Mouse (Mus musculus): Measurements from ENCODE around the gene Stox2.

The Stox2 gene

DNA sequence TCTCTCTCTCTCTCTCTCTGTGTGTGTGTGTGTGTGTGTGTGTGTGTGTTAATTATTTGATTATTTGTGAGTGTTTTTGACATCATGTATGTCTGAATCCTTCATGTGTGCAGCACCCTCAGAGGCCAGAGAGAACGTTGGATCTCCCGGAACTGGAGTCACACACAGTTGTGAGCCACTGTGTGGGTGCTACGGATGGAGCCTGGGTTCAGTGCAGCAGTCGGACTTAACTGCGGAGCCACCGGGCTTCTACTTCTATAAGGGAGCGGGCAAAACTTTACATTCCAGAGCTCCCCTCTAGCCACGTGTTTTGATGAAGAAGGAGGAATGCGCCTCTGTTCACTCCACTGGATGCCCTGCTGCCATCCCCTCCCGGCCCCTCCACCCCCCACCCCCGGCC lies 311.4 kb downstream of the Stox2 start:
- Histone ChIP-seq H3K27me3 (ENCODE audit: control insufficient read depth, insufficient read depth, low read length, poor library complexity, severe bottlenecking) (no peaks in the 10 kb centered on the region), H3K36me3 (ENCODE audit: control insufficient read depth, insufficient read depth, low read length, poor library complexity, severe bottlenecking) (no peaks in the 10 kb centered on the region)
- DNase-seq (ENCODE audit: low read depth, low spot score) = no peak

DNA sequence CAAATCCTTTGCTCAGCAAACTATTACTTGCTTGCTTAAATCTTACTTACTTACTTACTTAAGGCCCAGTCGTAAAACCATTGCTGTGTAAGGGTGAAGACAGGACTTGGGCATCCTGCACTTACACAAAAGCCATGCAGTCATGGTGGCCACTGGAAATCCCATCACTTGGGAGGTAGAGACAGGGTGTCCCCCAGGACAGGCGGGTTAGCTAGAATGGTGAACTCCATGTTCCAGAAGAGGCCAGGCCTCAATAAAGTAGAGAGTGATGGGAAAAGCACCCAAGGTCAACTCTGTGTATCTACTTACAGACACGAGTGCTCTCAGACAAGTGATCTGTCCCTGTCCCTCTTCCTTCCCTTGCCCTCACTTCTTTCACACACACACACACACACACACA lies 312.8 kb downstream of the Stox2 start:
- Histone ChIP-seq H3K36me3 (ENCODE audit: control insufficient read depth, insufficient read depth, low read length, poor library complexity, severe bottlenecking) (no peaks in the 10 kb centered on the region), H3K27me3 (ENCODE audit: control insufficient read depth, insufficient read depth, low read length, poor library complexity, severe bottlenecking) (no peaks in the 10 kb centered on the region)
- DNase-seq (ENCODE audit: low read depth, low spot score) = no peak

Data from splenic B cell, adult 2 months (primary cell).